Mouse (Mus musculus) midbrain, embryonic 11.5 days (tissue): ENCODE results near the gene 9130230L23Rik. TPM values are rescaled to one million over a fixed set of nuclear protein-coding genes. Genes with fewer than 3 reads are reported as not detected.

Experiments
- ATAC-seq: fragments of 200-750 bp; cut with Nextera tagmentation; 2 replicates; pipeline ENCODE4 v1.8.0; 2017; ENCODE audit warnings: moderate TSS enrichment, moderate library complexity; ENCODE audit not compliant: low FRiP score
- DNase-seq: peaks from one replicate; pipeline ENCODE4 v3.0.0; 2015; ENCODE audit warnings: low spot score; ENCODE audit errors: missing footprints
- H3K27ac ChIP-seq: fragments of 300-500 bp; sonication (generic); 2 replicates; pipeline ENCODE4 v1.5.1; 2014; ENCODE audit warnings: low read depth, low read length
- H3K27me3 ChIP-seq: fragments of 300-500 bp; sonication (generic); 2 replicates; pipeline ENCODE4 v1.6.1; 2014; ENCODE audit warnings: mild to moderate bottlenecking, low read length, moderate library complexity, mixed read lengths; ENCODE audit not compliant: control insufficient read depth, insufficient read depth
- H3K36me3 ChIP-seq: fragments of 300-500 bp; sonication (generic); 2 replicates; pipeline ENCODE4 v1.6.1; 2014; ENCODE audit warnings: mild to moderate bottlenecking, low read length, moderate library complexity, mixed read lengths; ENCODE audit not compliant: control insufficient read depth, insufficient read depth
- H3K4me1 ChIP-seq: fragments of 300-500 bp; sonication (generic); 2 replicates; pipeline ENCODE4 v1.6.1; 2014; ENCODE audit warnings: low read length; ENCODE audit not compliant: control insufficient read depth, insufficient read depth
- H3K4me2 ChIP-seq: fragments of 300-500 bp; sonication (generic); 2 replicates; pipeline ENCODE4 v1.6.1; 2014; ENCODE audit warnings: mild to moderate bottlenecking, moderate library complexity
- H3K4me3 ChIP-seq: fragments of 300-500 bp; sonication (generic); 2 replicates; pipeline ENCODE4 v1.5.1; 2014; ENCODE audit warnings: low read depth, low read length
- H3K9ac ChIP-seq: fragments of 300-500 bp; sonication (generic); 2 replicates; pipeline ENCODE4 v1.6.1; 2014; ENCODE audit warnings: low read length
- H3K9me3 ChIP-seq: fragments of 300-500 bp; sonication (generic); 2 replicates; pipeline ENCODE4 v1.6.1; 2016; ENCODE audit warnings: low read length; ENCODE audit not compliant: control insufficient read depth
- WGBS: fragments of 180-500 bp; shearing (Covaris S2); extraction: QIAGEN DNeasy Blood & Tissue Kit; methylation state at CpG from one replicate; pipeline ENCODE4 v1.1.7; 2014; 5-methylcytosine and 5-hydroxymethylcytosine counted together
- microRNA-seq: library from miRNA; unstranded; fragments of <30 nt; microRNA quantifications from one replicate; pipeline ENCODE4, GENCODE M21; 2017
- polyA plus RNA-seq: library from polyadenylated mRNA; unstranded; fragments of >200 nt; fragmentation: Nextera tagmentation; extraction: Ambion mirVana; gene quantifications from 2 replicates; pipeline ENCODE4 v1.2.1, GENCODE M21; 2014

9130230L23Rik gene
- polyA plus RNA-seq, 1 experiment from 2014 or later = not detected

- Histone ChIP-seq H3K27ac (no peak overlapping the region), H3K4me3 (no peak overlapping the region), H3K36me3 (no peaks in the 10 kb centered on the region), H3K9ac (no peak overlapping the region), H3K9me3 (no peaks in the 10 kb centered on the region), H3K4me2 (no peak overlapping the region), H3K27me3 (no peaks in the 10 kb centered on the region), H3K4me1 (no peaks in the 10 kb centered on the region)
- 88% methylated on average over 4 of the region's 4 CpGs for WGBS
- no peak for DNase-seq
- ATAC-seq = no peak
Measured at GRCm38 (mm10) chr5:65933258-65933657, 70.8 kb downstream of the 9130230L23Rik start.

GRCm38 (mm10) chr5:65930171-65930570, 73.9 kb downstream of the 9130230L23Rik start:
- Histone ChIP-seq H3K36me3 (no peaks in the 10 kb centered on the region), H3K4me2 (no peak overlapping the region), H3K4me3 (no peak overlapping the region), H3K9ac (no peak overlapping the region), H3K27ac (no peak overlapping the region), H3K27me3 (no peaks in the 10 kb centered on the region), H3K9me3 (no peaks in the 10 kb centered on the region), H3K4me1 (no peaks in the 10 kb centered on the region)
- ATAC-seq (no peak), DNase-seq (no peak)
- 71% methylated on average over 4 of the region's 4 CpGs for WGBS

Small RNAs within 50 kb of the gene (microRNA-seq; reads per million reads assigned to microRNA genes)
- gene Gm25952 = not detected

Other genes with a start within 250 kb of the 9130230L23Rik start
- gene N4bp2, start 240.8 kb downstream of the 9130230L23Rik start, polyA plus RNA-seq = 40.1 and 43.1 TPM in 2 replicates
- 0.21 and 0.33 TPM in 2 replicates for gene Rhoh, start 143.1 kb downstream of the 9130230L23Rik start, polyA plus RNA-seq
- not detected in 2 replicates for gene Chrna9, start 69.4 kb downstream of the 9130230L23Rik start, polyA plus RNA-seq
- 1.2 and 2.1 TPM in 2 replicates for gene Rbm47, start 168.8 kb upstream of the 9130230L23Rik start, polyA plus RNA-seq